Mouse (Mus musculus): ENCODE results near the gene Fcrlb.
"Not testable (repeated sequence)": the region's sequence is repeated elsewhere in the genome, so short reads cannot be mapped to it uniquely, and the experiment has no call there.

Fcrlb gene

DNA sequence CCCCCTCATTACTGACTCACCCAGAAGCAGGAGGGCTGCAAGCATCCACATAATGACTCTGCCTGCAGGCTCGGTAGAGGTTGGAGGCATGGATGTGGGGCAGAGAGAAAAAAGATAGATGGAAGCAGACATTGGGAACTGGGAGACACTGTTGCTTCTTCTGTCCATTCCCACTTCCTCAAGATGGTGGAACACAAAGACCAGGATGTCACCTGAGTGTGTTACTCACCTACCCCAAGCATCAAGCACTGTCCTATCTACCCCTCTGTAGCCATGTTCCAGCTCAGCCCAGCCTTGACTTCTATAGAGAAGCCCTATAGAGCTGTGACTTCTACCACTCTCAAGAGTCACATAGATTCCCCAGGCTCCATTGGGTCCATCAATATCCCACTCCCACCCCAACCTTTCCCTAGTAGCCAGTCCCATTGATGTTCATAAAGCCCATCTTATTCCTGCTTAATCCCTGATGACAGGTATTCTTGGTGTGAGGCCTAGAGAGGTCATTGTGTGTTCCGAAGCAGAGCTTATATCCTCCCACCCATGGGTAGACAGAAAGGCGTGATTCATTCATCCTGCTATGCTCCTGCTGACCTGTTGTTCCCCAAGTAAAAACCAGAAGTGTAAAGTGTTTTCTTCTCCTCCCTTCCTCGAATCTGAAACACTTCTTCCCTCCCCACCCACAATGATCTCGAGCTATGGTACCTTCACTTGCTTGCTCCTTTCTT, at the start of gene Fcrlb:
Gene Fcrlb (minus strand): TSS at position 51 of the 725 bp plus-strand sequence.
- DNase-seq: no peak

DNA sequence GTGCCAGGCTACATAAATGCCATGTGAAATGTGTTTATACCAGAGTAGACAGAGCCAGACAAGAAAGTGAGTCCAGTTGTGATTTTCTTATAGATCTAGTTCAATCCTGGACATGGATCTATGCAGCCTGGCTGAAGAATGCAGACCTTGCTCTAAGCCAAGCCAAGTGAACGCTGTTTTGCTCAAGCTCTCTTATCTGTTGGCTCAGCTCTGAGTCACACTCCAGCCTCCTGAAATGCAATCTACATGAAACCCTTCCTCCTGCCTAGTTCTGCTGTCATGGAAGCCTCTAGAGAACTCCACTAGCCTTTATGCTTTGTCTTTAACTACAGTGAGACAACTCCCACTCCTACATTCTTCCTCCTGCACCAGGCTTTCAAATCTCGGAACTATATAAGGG, 49.6 kb upstream of the Fcrlb start:
- DNase-seq: no peak

DNA sequence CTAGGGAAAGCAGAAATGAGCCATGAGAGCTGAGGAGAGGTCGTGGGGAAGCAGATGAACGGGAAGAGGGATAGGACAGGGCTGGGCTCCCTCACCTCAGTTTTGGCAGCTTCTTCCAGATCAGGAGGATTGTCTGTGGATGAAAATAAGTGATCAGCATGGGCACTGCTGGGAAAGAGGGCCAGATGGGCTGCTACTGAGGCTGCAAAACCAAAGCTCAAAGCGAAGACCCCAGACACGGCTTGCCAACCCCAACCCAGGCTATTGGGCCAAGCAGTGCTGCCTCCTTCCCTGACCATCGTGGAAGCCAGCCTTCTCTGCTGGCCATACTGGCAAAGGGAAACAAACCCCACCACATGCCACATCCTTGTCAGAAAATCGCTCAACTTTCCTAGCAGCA, 48.4 kb upstream of the Fcrlb start:
- DNase-seq: no peak

DNA sequence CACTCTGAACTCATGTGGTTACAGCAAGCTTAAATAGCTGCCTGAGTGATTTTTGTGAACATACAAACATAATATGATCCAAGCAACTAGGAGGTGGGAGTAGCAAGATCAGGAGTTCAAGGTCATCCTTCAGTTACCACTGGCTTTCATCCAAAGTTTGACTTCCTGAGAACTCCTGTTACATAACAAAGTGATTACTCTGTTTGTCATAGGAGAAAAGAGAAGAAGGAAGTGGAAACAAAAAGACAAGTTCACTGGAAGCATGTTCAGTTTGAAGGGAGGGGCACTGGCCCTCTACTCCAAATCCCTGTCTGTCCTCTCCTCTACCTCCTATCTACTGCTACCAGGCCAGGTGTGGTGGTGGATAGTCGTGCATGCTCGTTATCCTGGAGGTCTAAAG, 47.0 kb upstream of the Fcrlb start:
- DNase-seq: no peak

DNA sequence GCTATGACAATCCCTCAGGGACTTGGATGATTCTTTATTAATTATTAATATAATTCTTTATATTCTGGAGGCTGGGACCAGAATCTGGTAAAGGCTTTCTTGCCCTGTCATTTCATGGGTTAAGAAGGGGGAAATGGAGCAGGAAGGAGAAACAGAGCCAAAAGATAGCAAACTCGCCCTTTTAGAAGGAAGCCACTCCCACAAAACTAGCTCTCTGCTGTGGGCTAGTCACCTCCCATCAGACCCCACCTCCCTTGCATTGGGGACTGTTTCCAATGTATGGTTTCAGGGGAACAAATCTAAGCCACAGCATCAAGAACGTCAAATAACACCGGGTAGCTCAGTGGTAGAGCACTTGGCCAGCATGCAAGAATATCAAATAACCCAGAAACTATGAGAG, 45.5 kb upstream of the Fcrlb start:
- DNase-seq: no peak

DNA sequence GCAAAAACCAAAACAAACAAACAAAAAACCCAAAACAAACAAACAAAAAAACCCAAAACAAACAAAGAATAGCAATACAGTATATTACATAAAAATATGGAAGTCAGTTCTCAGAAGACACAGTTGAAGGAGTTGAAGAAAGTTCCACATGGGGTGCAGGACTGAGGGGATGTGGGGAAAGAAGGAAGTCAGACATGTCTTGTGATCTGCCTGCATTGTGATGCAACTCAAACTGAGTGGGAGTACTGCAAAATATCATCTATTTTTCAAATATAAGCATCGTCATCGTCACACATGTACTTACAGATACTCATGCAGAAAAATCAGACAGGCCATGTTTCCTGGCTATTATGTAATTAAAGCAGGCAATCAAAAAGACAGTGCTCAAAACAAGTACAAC, 40.5 kb upstream of the Fcrlb start:
- DNase-seq: no peak

DNA sequence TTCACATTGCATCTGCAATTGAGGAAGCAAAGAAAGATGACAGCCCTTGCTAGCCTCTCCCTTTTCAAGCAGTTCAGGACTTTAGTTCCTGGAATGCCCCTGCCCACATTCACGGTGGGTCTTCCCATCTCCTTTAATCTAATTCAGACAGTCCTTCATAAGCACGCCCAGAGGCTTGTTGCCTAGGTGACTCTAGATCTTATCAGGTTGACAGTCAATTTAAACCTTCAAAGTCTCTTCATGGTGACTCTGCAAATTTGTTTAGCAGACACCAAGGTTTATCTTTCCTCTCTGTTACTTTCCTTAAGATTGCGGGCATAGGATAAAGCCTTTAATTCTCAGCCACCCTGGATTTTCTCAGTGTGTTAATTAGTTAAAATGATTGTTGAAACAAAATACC, 38.0 kb upstream of the Fcrlb start:
- no peak for DNase-seq

DNA sequence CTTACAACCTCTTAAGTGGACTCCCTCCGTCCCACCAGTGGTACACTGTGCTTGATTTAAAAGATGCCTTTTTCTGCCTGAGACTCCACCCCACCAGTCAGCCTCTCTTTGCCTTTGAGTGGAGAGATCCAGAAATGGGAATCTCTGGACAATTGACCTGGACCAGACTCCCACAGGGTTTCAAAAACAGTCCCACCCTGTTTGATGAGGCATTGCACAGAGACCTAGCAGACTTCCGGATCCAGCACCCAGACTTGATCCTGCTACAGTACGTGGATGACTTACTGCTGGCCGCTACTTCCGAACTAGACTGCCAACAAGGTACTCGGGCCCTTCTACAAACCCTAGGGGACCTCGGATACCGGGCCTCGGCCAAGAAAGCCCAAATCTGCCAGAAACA, 32.2 kb upstream of the Fcrlb start:
- DNase-seq: not testable (repeated sequence)

DNA sequence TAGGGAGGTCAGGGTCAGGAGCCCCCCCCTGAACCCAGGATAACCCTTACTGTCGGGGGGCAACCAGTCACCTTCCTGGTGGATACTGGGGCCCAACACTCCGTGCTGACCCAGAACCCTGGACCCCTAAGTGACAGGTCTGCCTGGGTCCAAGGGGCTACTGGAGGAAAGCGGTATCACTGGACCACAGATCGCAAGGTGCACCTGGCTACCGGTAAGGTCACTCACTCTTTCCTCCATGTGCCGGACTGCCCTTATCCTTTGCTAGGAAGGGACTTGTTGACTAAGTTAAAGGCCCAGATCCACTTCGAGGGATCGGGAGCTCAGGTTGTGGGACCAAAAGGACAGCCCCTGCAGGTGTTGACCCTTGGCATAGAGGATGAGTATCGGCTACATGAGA, 31.4 kb upstream of the Fcrlb start:
- not testable (repeated sequence) for DNase-seq

DNA sequence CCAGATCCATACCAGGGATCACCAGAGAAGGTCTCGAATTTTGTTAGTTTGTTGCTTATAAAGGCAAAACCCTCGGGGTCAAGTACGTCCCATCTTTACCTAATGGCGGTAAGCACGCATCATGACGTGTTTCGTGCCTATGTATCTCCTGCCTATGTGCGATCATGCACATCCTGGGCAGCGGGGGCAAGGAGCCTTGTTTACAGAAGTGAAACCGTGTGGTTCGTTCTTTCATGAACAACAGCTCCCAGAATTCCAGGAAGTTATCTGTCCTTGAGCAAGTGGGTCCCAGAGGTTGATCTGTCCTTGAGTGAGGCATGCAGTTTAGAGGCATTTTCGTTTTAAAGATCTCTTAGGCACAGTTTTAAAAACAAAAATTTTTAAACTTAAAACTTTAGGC, 26.5 kb upstream of the Fcrlb start:
- peak; percentile 9 to 11 for DNase-seq

DNA sequence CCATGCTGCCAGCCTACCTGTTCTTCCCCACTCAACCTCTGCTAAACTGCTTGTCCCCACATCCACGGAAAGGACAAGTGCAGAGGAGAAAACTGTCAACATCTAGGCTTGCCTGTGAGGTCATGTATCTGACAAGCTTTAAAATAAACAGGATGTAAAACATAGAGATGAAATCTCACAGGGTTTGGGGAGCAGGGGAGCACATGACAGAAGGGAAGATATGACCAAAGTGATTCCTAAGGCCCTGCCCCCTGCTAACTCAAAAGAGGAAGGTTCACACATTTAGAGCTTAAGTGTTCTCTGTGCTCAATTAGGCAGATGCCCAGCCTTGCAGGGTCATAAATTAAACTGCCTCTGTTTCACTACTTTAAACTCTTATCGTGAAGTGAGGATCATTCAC, 21.6 kb upstream of the Fcrlb start:
- no peak for DNase-seq

DNA sequence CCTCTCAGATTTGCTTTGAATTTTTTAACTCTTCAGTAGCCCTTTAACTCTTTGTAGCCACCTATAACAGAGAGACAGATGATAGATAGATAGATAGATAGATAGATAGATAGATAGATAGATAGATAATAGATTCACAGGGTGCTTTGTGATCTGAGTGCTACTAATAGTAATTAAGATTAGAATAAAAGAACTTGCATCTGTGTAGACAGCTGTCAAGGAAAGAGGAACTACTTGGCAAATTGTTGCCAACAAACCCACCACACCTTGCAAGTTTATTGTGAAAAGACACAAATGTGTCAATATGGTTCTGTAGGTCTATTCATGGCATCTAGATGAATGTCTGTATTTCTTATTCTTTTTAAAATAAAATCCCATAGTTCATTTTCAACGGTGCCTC, 21.2 kb upstream of the Fcrlb start:
- no peak for DNase-seq

DNA sequence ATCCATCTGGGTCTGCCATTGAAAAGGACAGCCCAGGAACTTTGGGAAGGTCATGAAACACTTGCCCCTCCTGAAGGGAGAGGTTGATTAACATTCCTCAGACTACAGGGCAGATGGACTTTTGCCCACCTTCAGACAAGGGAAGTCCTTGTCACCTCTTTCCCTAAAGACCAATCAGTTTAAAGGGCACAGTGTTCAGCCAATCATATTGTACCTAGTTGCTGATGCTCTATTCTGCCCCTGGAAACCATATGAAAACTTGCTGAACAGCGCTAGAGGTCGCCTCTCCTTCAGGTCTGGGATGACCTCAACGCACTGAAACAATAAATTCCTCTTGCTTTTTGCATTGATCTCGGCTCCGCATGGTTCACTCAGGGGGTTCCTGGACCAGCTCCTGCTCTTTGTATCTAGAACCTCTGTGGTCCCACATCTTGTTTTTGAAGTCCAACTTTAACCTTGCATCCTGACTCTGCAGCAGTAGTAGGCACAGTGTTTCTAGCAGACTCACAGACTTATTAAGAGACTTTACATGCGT, 20.7 kb upstream of the Fcrlb start:
- no peak for DNase-seq

DNA sequence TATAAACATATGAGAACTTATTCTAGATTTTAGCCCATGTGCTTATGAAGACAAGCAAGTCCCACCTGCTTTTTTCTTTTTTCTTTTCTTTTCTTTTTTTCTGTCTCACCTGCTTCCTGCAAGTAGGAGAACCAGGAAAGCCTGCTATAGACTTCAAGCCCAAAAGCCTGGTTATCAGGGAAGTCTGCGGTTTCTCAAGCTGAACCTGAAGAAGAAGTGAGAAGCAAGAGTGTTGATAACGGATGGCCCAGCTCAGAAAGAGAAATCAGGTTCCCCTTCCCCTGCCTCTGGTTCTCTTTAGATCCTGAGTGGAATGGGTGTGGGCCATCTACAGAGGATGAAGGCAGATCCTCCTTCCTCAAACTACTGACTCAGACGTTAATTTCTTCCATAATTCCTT, 19.3 kb upstream of the Fcrlb start:
- no peak for DNase-seq

DNA sequence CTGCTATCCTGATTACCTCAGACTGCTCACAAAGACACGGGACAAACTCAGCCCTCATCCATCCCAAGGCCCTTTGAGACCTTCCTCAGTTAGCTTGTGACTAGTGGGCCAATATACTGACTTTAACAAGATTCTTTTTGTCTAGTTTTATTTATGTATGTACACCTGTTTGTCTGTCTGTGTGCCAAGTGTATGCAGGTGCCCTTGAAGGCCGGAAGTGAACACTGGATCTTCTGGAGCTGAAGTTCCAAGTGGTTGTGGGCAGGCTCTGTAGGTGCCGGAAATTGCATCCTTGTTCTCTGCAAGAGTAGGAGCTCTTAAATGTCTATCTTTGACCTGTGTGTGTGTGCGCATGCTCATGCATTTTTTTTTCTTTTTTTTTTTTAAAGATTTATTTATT, 16.5 kb upstream of the Fcrlb start:
- DNase-seq: no peak

DNA sequence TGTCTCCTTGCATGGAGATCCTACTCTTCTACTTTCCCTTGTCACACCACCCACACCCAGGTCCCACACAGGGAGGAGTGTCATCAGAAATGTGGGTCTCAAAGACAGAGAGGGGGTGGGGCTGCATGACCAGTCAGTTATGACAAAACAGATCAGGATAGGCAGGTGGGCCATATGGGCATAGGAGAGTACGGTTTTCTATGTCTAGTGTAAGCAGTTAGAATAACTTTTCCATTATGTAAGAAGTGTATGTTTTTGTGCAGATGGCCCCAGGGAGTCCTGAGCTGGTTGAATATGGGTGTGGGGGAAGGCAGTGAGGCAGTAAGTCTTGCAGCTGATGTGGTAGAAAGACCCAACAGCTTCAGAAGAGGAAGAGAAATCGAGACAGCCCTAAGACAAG, 15.7 kb upstream of the Fcrlb start:
- no peak for DNase-seq

DNA sequence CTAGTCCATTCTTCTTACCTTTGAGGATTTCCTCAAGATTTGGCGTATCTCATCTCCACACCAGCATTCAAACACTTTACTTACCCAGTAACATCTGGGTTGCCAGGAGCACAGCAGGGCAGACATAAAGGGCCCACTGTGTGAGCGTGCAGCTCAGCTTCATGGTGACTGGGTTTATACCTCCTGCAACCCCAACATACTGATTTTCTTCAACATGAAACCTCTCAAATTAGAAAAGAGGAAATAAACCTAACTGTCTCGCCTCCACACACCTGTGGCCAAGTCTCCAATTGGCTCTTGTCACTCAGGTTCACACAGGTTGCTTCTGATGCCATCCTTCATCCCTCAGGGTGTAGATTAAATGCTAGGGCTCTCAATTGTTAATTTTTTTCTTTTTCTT, 14.6 kb upstream of the Fcrlb start, which contains the start of gene Fcrla:
Gene Fcrla (minus strand): TSS at position 206 of the 400 bp plus-strand sequence.
- no peak for DNase-seq

DNA sequence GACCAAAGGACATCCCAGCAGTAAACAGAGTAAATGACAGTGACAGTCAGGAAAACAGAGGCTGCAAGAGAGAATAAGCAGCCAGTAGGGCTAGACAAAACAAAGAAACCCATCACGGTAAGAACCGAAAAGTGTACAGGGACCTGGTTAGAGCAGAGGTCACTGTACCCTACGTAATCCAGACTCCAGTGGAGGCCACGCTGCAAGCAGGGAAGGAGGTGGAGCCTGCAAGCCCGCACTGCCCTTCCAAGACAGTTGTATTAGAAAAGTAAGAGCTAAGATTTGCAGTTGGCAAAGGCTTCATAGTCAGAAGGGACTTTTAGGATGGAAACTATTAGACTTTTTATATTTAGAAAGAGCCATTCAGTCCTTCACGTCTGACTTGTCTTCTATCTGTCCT, 14.2 kb upstream of the Fcrlb start:
- DNase-seq: no peak

DNA sequence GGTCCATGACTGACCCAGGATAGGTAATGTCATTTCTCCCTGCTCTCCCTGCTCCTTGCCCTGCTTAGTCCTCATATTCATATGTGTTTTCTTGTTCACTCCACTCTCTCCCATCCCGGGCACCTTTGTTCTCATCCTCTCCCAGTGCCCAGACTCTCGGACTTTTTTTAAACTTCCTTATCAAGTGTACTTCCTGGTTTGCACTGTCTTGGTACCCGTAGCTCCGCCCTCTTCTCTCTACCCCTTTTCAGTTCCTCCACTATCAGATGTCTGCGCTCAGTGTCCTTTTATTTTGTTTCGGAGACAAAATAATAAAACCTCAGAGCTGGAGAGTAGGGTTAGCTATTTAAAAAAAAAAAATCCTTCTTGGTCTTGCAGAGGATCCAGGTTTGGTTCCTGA, 11.7 kb upstream of the Fcrlb start:
- DNase-seq: no peak

DNA sequence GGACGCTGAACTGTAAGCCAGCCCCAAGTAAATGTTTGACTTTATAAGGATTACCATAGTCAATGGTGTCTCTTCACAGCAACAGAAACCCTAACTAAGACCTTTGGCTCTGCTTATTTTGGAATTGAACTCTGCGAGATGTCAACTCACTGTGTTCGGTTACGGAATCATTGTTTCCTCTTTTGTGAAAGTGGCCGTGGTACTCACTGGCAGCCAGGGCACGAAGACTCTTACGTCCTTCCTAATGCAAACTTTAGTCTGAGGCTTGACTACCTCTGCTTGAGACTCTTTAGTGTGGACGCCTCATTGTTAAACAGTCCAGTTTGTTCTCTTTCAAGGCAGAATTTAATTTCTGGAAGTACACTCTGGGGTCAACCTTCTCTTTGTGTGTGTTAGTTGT, 6.6 kb upstream of the Fcrlb start:
- no peak for DNase-seq

DNA sequence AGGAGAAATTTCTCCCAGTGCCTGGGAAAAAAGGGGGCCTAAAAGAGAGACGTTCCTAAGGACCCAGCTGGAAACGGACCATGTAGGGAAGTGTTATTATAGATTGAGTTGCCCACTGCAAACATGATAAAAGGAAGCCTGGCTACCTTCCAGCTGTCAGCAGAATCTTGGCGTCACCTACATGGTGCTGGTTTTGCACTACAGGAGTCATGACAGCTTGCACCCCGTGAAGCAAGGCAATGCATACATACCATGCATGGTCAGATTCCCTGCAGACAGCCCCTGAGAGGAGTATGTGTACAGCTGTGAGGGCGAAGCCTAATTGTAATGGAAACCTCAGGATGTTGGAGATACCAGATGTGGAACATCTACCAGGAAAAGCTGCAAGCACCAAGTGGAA, 2.9 kb upstream of the Fcrlb start:
- no peak for DNase-seq

DNA sequence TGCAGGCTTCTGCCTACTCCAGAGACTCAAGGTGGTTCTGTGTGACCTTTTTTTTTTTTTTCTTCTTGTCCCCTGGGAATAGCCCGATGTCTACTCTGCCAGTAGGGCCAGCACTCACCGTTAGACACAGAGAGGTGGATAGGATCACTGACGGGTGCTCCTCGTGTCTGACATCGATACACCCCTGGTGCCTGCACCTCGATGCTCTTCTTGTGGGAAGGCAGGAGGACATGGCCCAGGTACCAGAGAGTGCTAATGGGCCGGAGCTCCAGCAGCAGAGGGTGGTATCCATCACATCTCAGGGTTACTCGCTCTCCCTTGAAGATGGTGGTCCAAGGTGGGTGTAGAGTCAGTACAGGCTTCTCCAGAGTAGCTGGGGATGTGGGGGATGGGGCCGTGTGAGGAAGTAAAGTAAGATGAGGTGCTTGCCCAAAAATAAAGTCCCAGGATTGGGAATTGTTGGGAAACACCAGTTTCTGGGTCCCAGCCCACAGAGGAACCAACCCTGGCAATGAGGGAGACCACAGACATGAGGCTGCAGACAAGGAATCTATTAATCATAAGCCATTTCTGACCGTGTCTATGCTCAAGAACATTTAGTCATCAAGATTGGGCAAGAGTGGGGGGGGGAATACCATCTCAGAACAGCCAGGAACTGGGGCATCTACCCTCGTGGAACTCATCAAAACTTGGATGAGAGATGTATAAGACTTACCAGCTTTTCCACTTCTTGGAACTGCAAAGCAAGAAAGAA, 657 bp downstream of the Fcrlb start:
- DNase-seq: no peak

DNA sequence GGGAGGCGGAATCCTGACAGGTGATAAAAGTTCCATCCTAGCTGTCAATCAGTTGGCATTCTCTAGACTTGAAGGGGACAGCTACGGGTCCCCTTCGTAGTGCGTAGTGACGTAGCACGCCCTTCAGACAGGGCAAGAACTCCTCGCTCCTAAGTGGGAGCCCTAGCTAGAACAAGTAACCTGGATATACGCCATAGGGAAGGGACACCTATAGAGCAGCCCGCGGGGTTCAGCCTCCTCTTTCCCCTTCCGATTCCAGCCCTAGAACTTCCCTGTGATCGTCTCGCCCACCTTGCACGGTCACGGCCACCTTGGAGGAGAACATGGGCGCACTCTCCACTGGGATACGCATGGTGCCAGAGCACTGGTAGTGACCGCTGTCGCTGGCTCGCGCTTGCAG, 4.4 kb downstream of the Fcrlb start:
- DNase-seq: peak in 1 of 2 experiments; percentile 14

DNA sequence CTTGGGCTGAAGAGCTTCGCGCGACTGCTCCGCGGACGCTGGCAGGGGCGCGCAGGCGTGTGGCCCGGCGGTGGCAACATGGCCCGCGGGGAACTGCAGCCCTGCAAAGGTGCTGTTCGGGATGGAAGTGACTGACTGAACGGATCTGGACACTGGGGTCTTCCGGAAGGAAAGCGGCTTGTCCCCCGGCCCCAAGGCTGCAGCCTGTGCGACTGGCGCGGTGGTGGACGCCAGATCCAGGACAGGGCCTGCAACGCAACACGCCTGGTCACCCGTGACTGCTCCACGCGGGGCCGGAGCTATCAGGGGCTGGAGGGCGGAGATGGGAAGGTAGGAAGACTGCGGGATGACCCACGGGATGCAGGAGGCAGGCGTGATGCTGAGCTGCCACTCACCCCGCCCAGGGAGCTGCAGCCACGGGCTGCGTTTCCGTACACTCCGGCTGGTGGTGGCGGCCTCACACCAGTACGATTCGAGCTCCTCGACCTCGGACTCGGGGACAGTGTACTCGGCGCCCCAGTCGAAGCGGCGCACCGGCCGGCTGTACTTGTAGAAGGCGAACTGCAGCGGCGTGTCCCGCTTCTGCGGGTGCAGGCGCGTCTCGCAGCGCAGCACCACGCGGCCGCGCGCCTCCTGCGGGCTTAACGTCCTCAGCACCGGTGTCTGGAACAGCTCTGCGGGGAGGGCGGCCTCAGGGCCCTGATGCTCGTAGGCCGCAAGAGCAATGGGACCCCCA, 5.1 kb downstream of the Fcrlb start:
- peak; percentile 52 to 66 for DNase-seq
